Mouse (Mus musculus): ENCODE measurements around the gene Nek8. TPM values are rescaled to one million over a fixed set of nuclear protein-coding genes. Genes with fewer than 3 reads are reported as not detected.

Nek8 gene
- 9.5 and 11.0 TPM in 2 replicates for polyA plus RNA-seq (2012; rRNA removed)

GRCm38 (mm10) chr11:78176402-78176862 is at the start of gene Nek8, which contains the start of gene Tlcd1:
Gene Nek8 (minus strand): TSS chr11:78176675.
Gene Tlcd1 (plus strand): TSS chr11:78176711.

GRCm38 (mm10) chr11:78193113-78193512 is 16.6 kb upstream of the Nek8 start, which contains the start of gene Proca1:
Gene Proca1 (plus strand): TSS chr11:78193392.

GRCm38 (mm10) chr11:78188331-78189233 is 12.1 kb upstream of the Nek8 start, which contains the start of gene Rab34:
Gene Rab34 (plus strand): TSS chr11:78188430.

GRCm38 (mm10) chr11:78182961-78183844 is 6.7 kb upstream of the Nek8 start, which contains the start of gene Rpl23a:
Gene Rpl23a (minus strand): TSS chr11:78183584.

GRCm38 (mm10) chr11:78164924-78165760 is 11.3 kb downstream of the Nek8 start, which contains the start of gene Traf4:
Gene Traf4 (minus strand): TSS chr11:78165589.

Other genes with a start within 250 kb of the Nek8 start
- gene Sez6, start 245.9 kb downstream of the Nek8 start, polyA plus RNA-seq (2012; rRNA removed), result 0.05 TPM in 1 of 2 replicates, not detected in the other
- 16.6 and 20.0 TPM in 2 replicates for gene Phf12, start 193.9 kb downstream of the Nek8 start, polyA plus RNA-seq (2012; rRNA removed)
- 8.1 and 9.3 TPM in 2 replicates for gene Dhrs13, start 144.4 kb downstream of the Nek8 start, polyA plus RNA-seq (2012; rRNA removed)
- 15.5 and 16.9 TPM in 2 replicates for gene Flot2, start 138.7 kb downstream of the Nek8 start, polyA plus RNA-seq (2012; rRNA removed)
- gene Eral1, start 96.3 kb downstream of the Nek8 start, polyA plus RNA-seq (2012; rRNA removed), result 8.0 and 10.2 TPM in 2 replicates
- 2.3 and 2.6 TPM in 2 replicates for gene Fam222b, start 82.0 kb downstream of the Nek8 start, polyA plus RNA-seq (2012; rRNA removed)
- 29.3 and 33.9 TPM in 2 replicates for gene Traf4, start 11.1 kb downstream of the Nek8 start, polyA plus RNA-seq (2012; rRNA removed)
- gene Tlcd1, start within 50 bp of the Nek8 start, polyA plus RNA-seq (2012; rRNA removed), result 65.0 and 65.7 TPM in 2 replicates
- 1,425 and 1,557 TPM in 2 replicates for gene Rpl23a, start 6.9 kb upstream of the Nek8 start, polyA plus RNA-seq (2012; rRNA removed)
- 6.6 and 6.7 TPM in 2 replicates for gene Rab34, start 11.8 kb upstream of the Nek8 start, polyA plus RNA-seq (2012; rRNA removed)
- 0.07 and 0.25 TPM in 2 replicates for gene Proca1, start 16.7 kb upstream of the Nek8 start, polyA plus RNA-seq (2012; rRNA removed)
- gene Sdf2, start 69.1 kb upstream of the Nek8 start, polyA plus RNA-seq (2012; rRNA removed), result 31.8 and 35.8 TPM in 2 replicates
- 6.9 and 8.8 TPM in 2 replicates for gene Supt6, start 69.3 kb upstream of the Nek8 start, polyA plus RNA-seq (2012; rRNA removed)
- gene 2610507B11Rik, start 85.1 kb upstream of the Nek8 start, polyA plus RNA-seq (2012; rRNA removed), result 20.0 and 24.6 TPM in 2 replicates
- 0.18 and 0.21 TPM in 2 replicates for gene BC030499, start 114.2 kb upstream of the Nek8 start, polyA plus RNA-seq (2012; rRNA removed)
- 36.6 and 42.5 TPM in 2 replicates for gene Spag5, start 124.9 kb upstream of the Nek8 start, polyA plus RNA-seq (2012; rRNA removed)
- gene Aldoc, start 146.3 kb upstream of the Nek8 start, polyA plus RNA-seq (2012; rRNA removed), result 4.2 TPM in 2 replicates
- gene Pigs, start 151.7 kb upstream of the Nek8 start, polyA plus RNA-seq (2012; rRNA removed), result 16.9 and 19.0 TPM in 2 replicates
- 30.0 and 34.5 TPM in 2 replicates for gene Unc119, start 166.8 kb upstream of the Nek8 start, polyA plus RNA-seq (2012; rRNA removed)
- not detected in 2 replicates for gene Foxn1, start 209.9 kb upstream of the Nek8 start, polyA plus RNA-seq (2012; rRNA removed)
- not detected in 2 replicates for gene Slc13a2, start 245.5 kb upstream of the Nek8 start, polyA plus RNA-seq (2012; rRNA removed)

Data from liver, embryonic 14 days (tissue).